Mouse (Mus musculus) megakaryocyte, embryonic 14.5 days (primary cell): ENCODE measurements around the gene Mzf1.

Source experiments
- FLI1 ChIP-seq: IDR thresholded peaks from 2 replicates; pipeline ENCODE4 v1.6.1; 2012; ENCODE audit warnings: low read length, inconsistent platforms, mixed read lengths
- GATA1 ChIP-seq: IDR thresholded peaks from 3 replicates; pipeline ENCODE4 v1.6.1; 2012; ENCODE audit warnings: mixed read lengths, low read length, inconsistent platforms, borderline replicate concordance

GRCm38 (mm10) chr7:13037901-13038555, 16.5 kb downstream of the Mzf1 start, which contains the start of gene Ube2m:
- TF ChIP-seq GATA1: no peak
- no peak for TF ChIP-seq FLI1
